Mouse (Mus musculus) splenic B cell, adult 2 months (primary cell): Measurements from ENCODE around the gene Znrf3.
A peak's percentile ranks its signal among the peaks of the same experiment; 100 is the strongest.

Experiments used
- DNase-seq: peaks from one replicate; pipeline ENCODE4 v3.0.0-alpha.2; 2011; ENCODE audit warnings: low read depth, low spot score
- H3K27me3 ChIP-seq: 2 replicates; pipeline ENCODE4 v1.6.1; 2012; ENCODE audit warnings: mild to moderate bottlenecking, low read length, moderate library complexity, mixed read lengths; ENCODE audit not compliant: control insufficient read depth, poor library complexity, insufficient read depth, severe bottlenecking
- H3K36me3 ChIP-seq: 2 replicates; pipeline ENCODE4 v1.6.1; 2012; ENCODE audit warnings: mild to moderate bottlenecking, low read length, moderate library complexity, mixed read lengths; ENCODE audit not compliant: control insufficient read depth, poor library complexity, insufficient read depth, severe bottlenecking

Gene Znrf3

DNA sequence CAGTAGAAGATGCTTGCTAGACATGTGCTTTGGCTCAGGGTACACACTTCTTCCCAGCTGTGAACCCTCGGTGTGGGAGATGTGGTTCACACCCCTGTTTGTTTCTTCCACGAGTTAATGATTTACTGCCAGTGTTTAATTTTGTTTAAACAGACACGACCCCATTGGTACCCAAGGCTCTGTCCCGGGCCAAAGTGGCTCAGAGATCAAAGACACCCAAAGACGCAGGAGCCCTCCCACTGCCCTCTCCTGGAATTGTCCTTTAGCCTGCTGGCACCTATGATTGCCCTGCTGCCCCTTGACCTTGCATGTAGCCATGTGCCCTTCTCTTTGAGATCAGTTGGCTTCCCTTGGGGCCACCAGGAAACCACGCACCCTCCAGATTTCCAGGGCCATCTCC is 7.3 kb upstream of the Znrf3 start:
- H3K27me3 ChIP-seq: no peaks in the 10 kb centered on the region
- H3K36me3 ChIP-seq: no peaks in the 10 kb centered on the region
- no peak for DNase-seq

DNA sequence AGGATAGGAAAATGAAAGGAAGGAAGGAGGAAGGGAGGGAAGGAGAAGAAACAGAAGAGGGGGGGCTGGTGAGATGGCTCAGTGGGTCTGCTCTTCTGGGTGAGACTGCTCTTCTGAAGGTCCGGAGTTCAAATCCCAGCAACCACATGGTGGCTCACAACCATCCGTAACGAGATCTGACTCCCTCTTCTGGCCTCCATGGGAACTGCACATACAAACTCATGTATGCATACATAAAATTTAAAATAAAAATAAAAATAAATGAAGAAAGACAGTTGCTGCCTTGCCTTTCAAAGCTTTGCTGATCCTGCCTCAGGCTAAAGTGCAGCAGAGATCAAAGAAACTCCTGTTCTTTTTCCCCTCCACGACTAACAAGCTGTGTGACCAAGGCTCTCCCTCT is 6.7 kb upstream of the Znrf3 start:
- DNase-seq: peak; percentile 31
- Histone ChIP-seq H3K27me3 (no peaks in the 10 kb centered on the region), H3K36me3 (no peaks in the 10 kb centered on the region)

DNA sequence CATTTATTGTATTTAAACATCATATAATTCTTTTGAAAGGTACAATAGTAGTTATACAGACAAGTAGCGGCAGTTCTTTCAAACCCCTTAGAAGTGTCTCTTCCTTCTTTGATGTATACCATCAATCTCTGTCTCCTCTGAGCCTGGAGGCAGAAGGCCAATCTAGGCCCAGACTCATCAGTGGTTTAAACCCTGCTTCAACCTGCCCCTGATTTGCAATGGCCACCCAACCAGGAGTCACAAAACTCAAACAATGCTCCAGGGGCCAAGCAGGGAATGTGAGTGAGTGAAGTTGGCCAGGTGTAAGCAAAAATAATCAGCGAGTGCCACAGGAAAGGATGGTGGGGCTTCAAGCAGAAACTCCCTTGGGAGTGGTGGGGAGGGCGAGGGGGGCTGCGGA is 6.1 kb upstream of the Znrf3 start:
- Histone ChIP-seq H3K36me3 (no peaks in the 10 kb centered on the region), H3K27me3 (no peaks in the 10 kb centered on the region)
- DNase-seq: no peak

DNA sequence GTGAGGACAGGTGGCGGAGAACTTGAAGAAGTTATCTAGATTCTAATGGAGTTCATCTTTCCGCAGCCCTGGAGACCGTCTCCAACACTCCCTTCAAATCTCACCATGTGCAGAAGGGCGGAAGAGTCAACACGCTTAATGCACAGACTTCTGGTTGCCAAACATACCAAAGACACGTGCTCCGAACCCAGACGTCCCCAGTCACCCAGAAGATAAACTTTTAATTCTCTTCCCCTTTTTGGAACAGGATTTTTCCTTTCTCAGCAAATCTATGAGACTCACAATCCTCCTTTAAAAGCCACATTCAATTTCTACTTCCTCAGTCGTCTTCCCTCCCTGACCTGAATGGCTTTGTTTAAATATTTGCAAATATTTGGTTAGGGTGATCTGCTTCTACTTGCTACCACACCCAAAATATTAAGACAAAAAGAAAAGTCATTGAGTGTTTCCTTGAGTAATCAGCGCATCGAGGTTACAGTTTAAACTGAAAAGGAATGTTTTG is 856 bp upstream of the Znrf3 start:
- DNase-seq: peak; percentile 57
- no peaks in the 10 kb centered on the region for H3K27me3 ChIP-seq
- no peaks in the 10 kb centered on the region for H3K36me3 ChIP-seq

DNA sequence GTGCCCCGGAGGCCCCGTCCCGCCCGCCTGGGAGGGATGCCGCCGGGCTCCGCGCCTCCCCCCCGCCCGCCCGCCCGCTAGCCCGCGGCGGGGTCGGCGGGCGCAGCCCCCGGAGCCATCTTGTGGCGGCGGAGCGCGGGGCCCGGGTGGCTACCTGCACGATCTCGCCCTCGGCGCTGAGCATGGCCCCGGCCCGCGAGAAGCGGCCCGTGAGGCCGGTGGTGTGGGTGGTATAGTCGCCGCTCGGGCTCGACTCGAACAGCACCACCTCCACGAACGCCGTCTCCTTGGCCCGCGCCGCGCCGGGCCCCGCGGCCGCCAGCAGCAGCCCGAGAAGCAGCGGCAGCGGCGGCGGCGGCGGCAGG is 431 bp downstream of the Znrf3 start:
- no peaks in the 10 kb centered on the region for H3K27me3 ChIP-seq
- peak; percentile 45 for DNase-seq
- no peaks in the 10 kb centered on the region for H3K36me3 ChIP-seq

DNA sequence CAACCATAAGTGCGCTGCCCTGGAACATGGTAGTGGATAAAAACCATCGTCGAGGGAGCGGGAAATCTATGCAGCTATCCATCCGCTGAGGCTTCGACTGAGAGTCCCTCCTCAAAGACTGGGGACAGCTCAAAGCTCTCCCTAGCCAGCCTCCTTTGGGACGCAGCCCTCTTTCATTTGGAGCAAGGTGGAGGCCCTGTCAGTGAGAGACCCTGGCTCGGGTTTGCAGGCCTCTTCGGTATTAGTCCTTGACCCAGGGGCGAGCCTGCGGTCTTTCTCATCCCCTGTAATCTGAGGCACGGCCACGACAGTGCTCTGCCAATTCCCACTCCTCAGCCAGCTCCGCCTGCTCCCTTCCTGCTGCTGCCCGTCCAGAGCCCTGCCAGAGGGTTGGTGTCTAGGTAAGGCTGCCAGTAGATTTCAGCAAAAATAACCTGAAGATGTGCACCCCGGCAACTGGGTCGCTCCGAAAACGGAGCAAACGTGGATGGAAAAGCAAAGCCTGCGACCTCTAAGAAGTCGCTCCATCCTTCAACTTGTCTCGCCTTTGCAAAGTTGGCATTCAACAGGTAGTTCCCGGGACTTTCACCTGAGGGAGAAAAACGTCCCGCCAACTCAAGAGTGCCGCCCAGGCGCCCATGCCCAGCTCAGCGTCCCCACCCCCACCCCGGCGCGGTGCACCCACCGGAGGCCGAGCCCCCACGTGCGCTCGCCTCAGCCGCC is 975 bp downstream of the Znrf3 start:
- no peaks in the 10 kb centered on the region for H3K27me3 ChIP-seq
- peak; percentile 31 for DNase-seq
- H3K36me3 ChIP-seq: no peaks in the 10 kb centered on the region

DNA sequence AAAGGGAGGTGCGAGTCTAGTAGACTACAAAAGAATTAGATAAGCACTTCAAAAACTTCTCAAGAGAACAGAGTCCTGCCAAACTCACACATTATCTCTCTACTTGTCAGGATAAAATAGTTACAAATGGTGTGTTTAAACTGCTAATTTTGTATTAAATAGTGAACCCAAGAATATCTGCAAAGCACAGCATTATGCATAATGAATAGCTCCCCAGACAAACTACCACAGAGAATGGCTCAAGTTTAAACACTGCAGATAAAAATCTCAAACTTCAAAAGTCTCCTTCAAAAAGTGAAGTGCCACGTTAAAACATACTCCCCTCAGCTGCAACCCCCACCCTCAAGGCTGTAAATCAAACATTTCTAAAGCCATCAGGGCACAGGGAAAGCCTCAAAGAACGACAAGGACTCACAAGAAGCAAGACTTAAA is 2.0 kb downstream of the Znrf3 start:
- no peaks in the 10 kb centered on the region for H3K27me3 ChIP-seq
- DNase-seq: no peak
- H3K36me3 ChIP-seq: no peaks in the 10 kb centered on the region

DNA sequence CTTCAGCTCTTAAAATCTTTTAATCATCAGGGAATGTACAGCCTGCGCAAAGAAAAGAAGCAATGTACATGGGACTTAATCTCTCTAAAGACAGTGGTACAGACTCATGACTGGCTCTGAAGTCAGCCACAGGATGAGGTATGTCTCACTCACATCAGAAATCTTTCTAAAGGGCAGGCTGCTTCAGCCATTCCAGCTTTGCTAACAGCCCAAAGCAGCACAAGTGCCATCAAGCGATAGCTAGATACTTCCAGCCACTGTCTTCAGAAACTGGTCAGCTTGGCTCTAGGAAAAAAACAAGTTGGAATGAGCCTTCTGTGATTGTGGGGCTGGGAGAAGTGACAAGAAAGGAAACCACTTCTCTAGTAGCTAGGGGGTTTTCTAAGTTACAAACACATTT is 7.0 kb downstream of the Znrf3 start:
- no peak for DNase-seq

DNA sequence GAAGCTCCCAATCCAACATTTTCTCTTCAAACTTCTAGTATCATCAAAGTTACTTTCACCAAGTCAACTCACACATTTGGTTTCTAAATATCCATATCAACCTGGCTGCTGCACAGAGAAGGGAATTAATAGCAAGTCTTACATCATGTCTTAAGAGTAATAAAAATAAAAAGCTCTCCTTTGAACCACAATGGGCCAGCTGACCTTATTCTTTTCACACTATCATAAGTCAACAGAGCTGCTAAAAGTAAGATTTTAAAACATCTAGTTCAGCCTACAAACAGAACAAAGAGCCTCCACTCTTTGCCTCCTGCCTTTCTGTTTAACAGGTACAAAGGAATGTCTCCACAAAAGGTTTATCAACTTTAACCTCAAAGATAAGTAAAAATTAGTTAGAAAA is 7.7 kb downstream of the Znrf3 start:
- no peak for DNase-seq
- Histone ChIP-seq H3K27me3 (no peaks in the 10 kb centered on the region), H3K36me3 (no peaks in the 10 kb centered on the region)

More for the DNA sequence above, 7.0 kb downstream of the Znrf3 start:
- Histone ChIP-seq H3K27me3 (no peaks in the 10 kb centered on the region), H3K36me3 (no peaks in the 10 kb centered on the region)

DNA sequence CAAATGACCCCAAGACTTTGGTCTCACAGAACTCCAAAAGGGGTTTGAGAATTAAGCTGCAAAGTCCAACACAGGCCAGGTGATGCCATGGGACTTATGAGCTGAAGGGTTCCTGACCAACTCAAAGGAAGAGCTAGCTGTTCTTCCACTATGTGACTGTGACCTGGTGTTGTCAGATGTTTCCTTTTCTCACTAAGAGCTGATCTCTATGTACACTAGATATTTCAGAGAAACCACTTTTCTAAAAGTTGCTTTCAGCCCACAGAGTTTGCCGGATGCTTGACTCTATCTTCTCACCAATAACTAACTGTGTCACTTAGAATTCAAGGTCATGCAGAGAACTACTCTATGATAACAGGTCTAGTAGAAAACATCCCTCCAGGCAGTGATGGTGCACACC is 9.2 kb downstream of the Znrf3 start:
- no peaks in the 10 kb centered on the region for H3K36me3 ChIP-seq
- no peak for DNase-seq
- H3K27me3 ChIP-seq: no peaks in the 10 kb centered on the region

DNA sequence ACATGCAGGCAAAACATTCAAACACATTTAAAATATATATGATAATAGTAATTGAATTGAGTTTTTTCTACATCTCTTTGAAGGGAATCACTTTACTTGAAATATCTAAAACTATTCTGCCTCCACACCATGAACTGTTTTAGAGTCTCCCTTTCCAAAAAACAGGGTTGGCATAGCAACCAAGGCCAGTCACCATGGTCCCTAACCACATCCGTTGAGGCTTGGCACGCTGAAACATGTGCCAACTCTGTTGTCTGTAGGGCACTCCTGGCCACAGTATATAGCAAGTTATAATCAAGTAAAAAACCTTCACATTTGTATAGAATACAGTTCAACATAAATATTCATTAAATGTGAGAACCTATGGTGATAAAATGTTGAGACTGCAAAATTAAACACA is 12.3 kb downstream of the Znrf3 start:
- DNase-seq: peak; percentile 66
- no peaks in the 10 kb centered on the region for H3K27me3 ChIP-seq
- no peaks in the 10 kb centered on the region for H3K36me3 ChIP-seq

DNA sequence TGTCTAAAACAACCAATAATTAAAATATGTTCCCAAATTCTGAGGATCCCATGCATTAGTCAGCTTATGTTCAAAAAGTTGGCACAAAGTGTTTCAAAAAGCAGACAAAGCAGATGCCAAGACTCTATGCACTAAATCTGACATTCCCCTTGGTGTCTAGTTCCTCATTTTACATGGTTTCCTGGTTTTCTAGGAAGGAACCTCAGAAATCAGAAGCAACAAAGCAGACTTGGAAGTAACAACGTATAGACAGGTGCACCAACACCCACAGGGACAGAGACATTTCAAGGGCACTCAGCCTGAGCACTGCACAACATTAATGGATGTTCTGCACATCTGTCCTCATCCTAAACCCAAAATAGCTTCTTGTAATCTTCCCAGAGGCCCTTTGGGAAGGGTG is 13.8 kb downstream of the Znrf3 start:
- Histone ChIP-seq H3K36me3 (no peaks in the 10 kb centered on the region), H3K27me3 (no peaks in the 10 kb centered on the region)
- no peak for DNase-seq

DNA sequence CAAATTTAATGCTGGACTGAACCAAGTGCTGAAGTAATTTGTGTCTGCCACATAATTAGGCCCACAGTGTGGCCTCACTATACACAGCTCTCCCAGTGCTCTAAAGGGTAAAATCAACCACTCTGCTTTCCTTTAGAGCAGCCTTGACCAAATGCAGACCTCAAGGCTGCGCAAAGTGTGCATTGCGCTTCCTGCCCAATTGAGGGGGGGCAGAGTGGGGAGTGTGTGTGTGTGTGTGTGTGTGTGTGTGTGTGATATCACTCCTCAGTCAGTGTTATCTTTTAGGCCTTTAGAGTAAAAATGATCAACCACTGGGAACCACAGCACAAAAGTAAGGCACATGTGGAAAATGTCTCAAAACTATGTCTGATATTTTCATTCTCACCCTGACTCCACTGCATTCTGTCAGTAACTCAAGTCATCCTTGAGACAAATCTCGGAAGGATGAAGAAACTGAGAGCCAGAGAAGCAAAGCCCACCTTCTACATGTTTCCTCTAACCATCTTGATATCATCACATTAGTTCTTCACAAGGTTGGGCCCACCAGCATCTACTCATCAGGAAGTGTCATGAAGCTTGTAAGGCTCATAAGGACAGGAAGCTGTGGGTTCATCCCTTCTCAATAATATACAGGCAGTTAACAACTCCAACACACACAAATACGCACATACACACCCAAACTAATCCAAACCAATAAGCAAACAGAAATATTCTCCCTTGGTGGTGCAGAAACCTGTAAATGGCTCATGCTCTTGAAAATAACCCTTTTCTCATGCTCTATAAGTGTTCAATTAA is 15.1 kb downstream of the Znrf3 start:
- Histone ChIP-seq H3K27me3 (no peaks in the 10 kb centered on the region), H3K36me3 (no peaks in the 10 kb centered on the region)
- DNase-seq: no peak

DNA sequence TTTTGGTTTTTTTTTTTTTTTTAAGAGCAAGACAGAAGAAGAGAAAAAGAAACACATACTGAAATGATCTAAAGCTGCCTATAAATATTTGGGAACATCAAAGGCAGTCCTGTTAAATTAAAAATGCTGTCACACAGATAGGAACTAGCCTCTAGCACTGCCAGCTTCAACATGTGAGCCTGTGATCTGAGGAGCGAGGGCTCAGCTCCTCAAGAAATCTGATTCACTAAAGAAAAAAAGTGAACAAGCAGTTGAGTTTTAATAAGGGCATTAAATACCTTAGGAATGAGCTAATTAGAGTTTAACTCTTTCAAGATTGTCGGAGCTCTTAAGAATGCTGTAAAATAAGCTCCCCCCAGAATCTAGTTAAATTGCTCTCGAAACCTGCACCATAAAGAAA is 17.4 kb downstream of the Znrf3 start:
- DNase-seq: no peak
- H3K27me3 ChIP-seq: no peaks in the 10 kb centered on the region
- no peaks in the 10 kb centered on the region for H3K36me3 ChIP-seq

DNA sequence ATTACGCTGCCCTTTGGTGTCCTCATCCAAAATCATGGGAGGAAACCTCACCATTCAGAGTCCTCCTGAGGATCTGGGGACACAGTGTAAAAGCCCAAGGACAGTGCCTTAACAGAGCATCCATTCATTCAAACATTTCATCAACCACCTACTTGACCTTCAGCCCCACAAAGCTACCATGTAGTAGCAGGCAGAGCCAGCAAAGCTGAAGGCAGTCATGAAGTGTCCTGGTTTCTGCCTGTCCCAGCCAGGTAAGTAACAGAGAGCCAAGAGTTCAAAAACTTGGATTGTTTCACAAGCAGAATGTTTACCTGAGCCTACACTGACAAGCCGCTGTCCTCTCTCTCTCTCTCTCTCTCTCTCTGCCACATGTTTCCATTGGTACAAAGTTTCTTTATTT is 18.3 kb downstream of the Znrf3 start:
- no peak for DNase-seq
- no peaks in the 10 kb centered on the region for H3K36me3 ChIP-seq
- no peaks in the 10 kb centered on the region for H3K27me3 ChIP-seq
